Mouse (Mus musculus) ES-E14 (cell line): Measurements from ENCODE around the gene Ly6g5c. TPM values are rescaled to one million over a fixed set of nuclear protein-coding genes. Genes with fewer than 3 reads are reported as not detected.

Experiments
- DNase-seq: peaks from one replicate; pipeline ENCODE4 v3.0.0-alpha.2; 2013; ENCODE audit warnings: low read depth, low spot score
- H3K27ac ChIP-seq: 2 replicates; pipeline ENCODE4 v1.5.1; 2012; ENCODE audit warnings: low read depth, mild to moderate bottlenecking, low read length, moderate library complexity, mixed read lengths; ENCODE audit not compliant: poor library complexity, insufficient read depth, severe bottlenecking
- H3K36me3 ChIP-seq: 2 replicates; pipeline ENCODE4 v1.6.1; 2012; ENCODE audit warnings: mild to moderate bottlenecking, low read length, moderate library complexity, mixed read lengths; ENCODE audit not compliant: control insufficient read depth, poor library complexity, insufficient read depth, severe bottlenecking
- H3K4me1 ChIP-seq, 2 experiments: fragments of 150-350 bp in 1 of 2; sonication (generic) in 1 of 2; 2 replicates each; pipeline ENCODE4 v1.6.1; 2012; ENCODE audit warnings: low read length in 2 of 2, mild to moderate bottlenecking in 1 of 2, mixed read lengths in 1 of 2; ENCODE audit not compliant: control insufficient read depth in 2 of 2, insufficient read depth in 2 of 2, poor library complexity in 1 of 2
- H3K4me3 ChIP-seq, 2 experiments: fragments of 150-350 bp in 1 of 2; sonication (generic) in 1 of 2; 2 replicates each; pipeline ENCODE4 v1.5.1; 2012; ENCODE audit warnings: low read length in 2 of 2, low read depth in 1 of 2, mild to moderate bottlenecking in 1 of 2, mixed read lengths in 1 of 2; ENCODE audit not compliant: insufficient read depth in 1 of 2, poor library complexity in 1 of 2, severe bottlenecking in 1 of 2
- H3K9ac ChIP-seq: 2 replicates; pipeline ENCODE4 v1.6.1; 2012; ENCODE audit warnings: low read depth, mild to moderate bottlenecking, low read length, mixed read lengths; ENCODE audit not compliant: poor library complexity, insufficient read depth, severe bottlenecking
- H3K9me3 ChIP-seq: fragments of 150-350 bp; sonication (generic); 2 replicates; pipeline ENCODE4 v1.6.1; 2012; ENCODE audit warnings: low read depth, mild to moderate bottlenecking, low read length; ENCODE audit not compliant: control insufficient read depth, insufficient read depth
- CHD2 ChIP-seq: IDR thresholded peaks from 2 replicates; pipeline ENCODE4 v1.6.1; 2014; ENCODE audit warnings: mild to moderate bottlenecking, low read depth, low read length, inconsistent platforms
- HCFC1 ChIP-seq: IDR thresholded peaks from 2 replicates; pipeline ENCODE4 v1.6.1; 2012; ENCODE audit warnings: low read length, inconsistent platforms, borderline replicate concordance; ENCODE audit not compliant: insufficient read depth
- MAFK ChIP-seq: IDR thresholded peaks from 2 replicates; pipeline ENCODE4 v1.6.1; 2014; ENCODE audit warnings: mild to moderate bottlenecking, low read depth, low read length, inconsistent platforms; ENCODE audit not compliant: insufficient read depth
- ZC3H11A ChIP-seq: IDR thresholded peaks from 2 replicates; pipeline ENCODE4 v1.6.1; 2012; ENCODE audit warnings: low read depth, mild to moderate bottlenecking, inconsistent platforms, low read length, borderline replicate concordance
- ZNF384 ChIP-seq: IDR thresholded peaks from 2 replicates; pipeline ENCODE4 v1.6.1; 2012; ENCODE audit warnings: low read depth, low read length, inconsistent platforms
- in situ Hi-C, 2 experiments: fragments of 600-800 bp; cut with MboI; formaldehyde crosslinking; loops; one replicate each; pipeline ENCODE4 v1.15.1; 2025; ENCODE audit warnings: low sequenced_read_pairs in 2 of 2, inconsistent platforms in 1 of 2; ENCODE audit not compliant: unreplicated experiment in 2 of 2
- total RNA-seq: library from RNA; depleted of rRNA; stranded (reverse); fragments of 300-350 nt; gene quantifications from 2 replicates; pipeline ENCODE4 v1.2.3, GENCODE M21; 2012

Ly6g5c gene
- total RNA-seq, 1 experiment: 0.49 TPM

- no peak overlapping the region for H3K4me3 ChIP-seq
- peaks cover 0 to 11% of the 10 kb centered on the region in 2 experiments; a peak in 2 of 4 replicates for H3K4me1 ChIP-seq
- H3K27ac ChIP-seq: no peak overlapping the region
- no peak for TF ChIP-seq ZNF384
- no peak for TF ChIP-seq CHD2
- no peak for TF ChIP-seq HCFC1
- no peak for TF ChIP-seq ZC3H11A
- DNase-seq: no peak
- H3K36me3 ChIP-seq: peaks cover 80% of the 10 kb centered on the region
- H3K9ac ChIP-seq: no peak overlapping the region
- in situ Hi-C loops: no loop called here
- no peaks in the 10 kb centered on the region for H3K9me3 ChIP-seq
Measured at GRCm38 (mm10) chr17:35141971-35142370, 33.9 kb downstream of the Ly6g5c start.

- no peak overlapping the region for H3K27ac ChIP-seq
- H3K9ac ChIP-seq: no peak overlapping the region
- H3K9me3 ChIP-seq: no peaks in the 10 kb centered on the region
- no peak overlapping the region for H3K4me3 ChIP-seq
- 0 out of 4 replicates have a peak, but pooled peaks cover 0 to 2% of the 10 kb centered on the region in 2 experiments for H3K4me1 ChIP-seq
- TF ChIP-seq CHD2 (no peak), HCFC1 (no peak), MAFK (no peak)
- DNase-seq: no peak
- peaks cover 85% of the 10 kb centered on the region for H3K36me3 ChIP-seq
- in situ Hi-C loops: no loop called here
Measured at GRCm38 (mm10) chr17:35146139-35146538, 38.1 kb downstream of the Ly6g5c start.

- Histone ChIP-seq H3K4me3 (no peak overlapping the region), H3K9me3 (no peaks in the 10 kb centered on the region), H3K27ac (no peak overlapping the region), H3K9ac (no peak overlapping the region), H3K4me1 (no peaks in the 10 kb centered on the region), H3K36me3 (peaks cover 84% of the 10 kb centered on the region)
- DNase-seq: no peak
- in situ Hi-C loops: no loop called here
- no peak for TF ChIP-seq CHD2
- TF ChIP-seq ZC3H11A: no peak
- no peak for TF ChIP-seq ZNF384
- TF ChIP-seq HCFC1: no peak
- no peak for TF ChIP-seq MAFK
Measured at GRCm38 (mm10) chr17:35147348-35147747, 39.3 kb downstream of the Ly6g5c start.

- H3K9me3 ChIP-seq: no peaks in the 10 kb centered on the region
- H3K36me3 ChIP-seq: peaks cover 84% of the 10 kb centered on the region
- in situ Hi-C loops: no loop called here
- H3K27ac ChIP-seq: no peak overlapping the region
- TF ChIP-seq ZC3H11A: no peak
- TF ChIP-seq CHD2: no peak
- no peak for TF ChIP-seq MAFK
- no peak for TF ChIP-seq HCFC1
- TF ChIP-seq ZNF384: no peak
- DNase-seq: no peak
- no peaks in the 10 kb centered on the region for H3K4me1 ChIP-seq
- no peak overlapping the region for H3K9ac ChIP-seq
- H3K4me3 ChIP-seq: no peak overlapping the region
Measured at GRCm38 (mm10) chr17:35147922-35148639, 40.0 kb downstream of the Ly6g5c start.

- Histone ChIP-seq H3K9me3 (no peaks in the 10 kb centered on the region), H3K9ac (no peak overlapping the region), H3K4me3 (no peak overlapping the region), H3K27ac (no peak overlapping the region), H3K4me1 (0 out of 4 replicates have a peak, but pooled peaks cover 0 to 4% of the 10 kb centered on the region in 2 experiments), H3K36me3 (peaks cover 87% of the 10 kb centered on the region)
- in situ Hi-C loops: no loop called here
- no peak for DNase-seq
- TF ChIP-seq ZC3H11A (no peak), ZNF384 (no peak), CHD2 (no peak), HCFC1 (no peak), MAFK (no peak)
Measured at GRCm38 (mm10) chr17:35152121-35152520, 44.0 kb downstream of the Ly6g5c start.
